Mouse (Mus musculus) embryonic facial prominence, embryonic 14.5 days (tissue): ENCODE measurements around the gene Atxn1. TPM values are rescaled to one million over a fixed set of nuclear protein-coding genes. Genes with fewer than 3 reads are reported as not detected.

Source experiments
- ATAC-seq: fragments of 200-750 bp; cut with Nextera tagmentation; 2 replicates; pipeline ENCODE4 v1.8.0; 2017; ENCODE audit warnings: low read depth, moderate number of reproducible peaks, moderate TSS enrichment
- DNase-seq: peaks from one replicate; pipeline ENCODE4 v3.0.0-alpha.2; 2015; ENCODE audit warnings: low spot score
- H3K27ac ChIP-seq: fragments of 300-500 bp; sonication (generic); replicated peaks from 2 replicates; pipeline ENCODE4 v1.5.1; 2014; ENCODE audit warnings: low read depth, mild to moderate bottlenecking, low read length, moderate library complexity
- H3K27me3 ChIP-seq: fragments of 300-500 bp; sonication (generic); replicated peaks from 2 replicates; pipeline ENCODE4 v1.6.1; 2014; ENCODE audit warnings: low read length; ENCODE audit not compliant: control insufficient read depth, insufficient read depth
- H3K36me3 ChIP-seq: fragments of 300-500 bp; sonication (generic); 2 replicates; pipeline ENCODE4 v1.6.1; 2014; ENCODE audit warnings: low read length, mixed read lengths; ENCODE audit not compliant: control insufficient read depth, insufficient read depth
- H3K4me1 ChIP-seq: fragments of 300-500 bp; sonication (generic); 2 replicates; pipeline ENCODE4 v1.6.1; 2014; ENCODE audit warnings: antibody characterized with exemption, low read length; ENCODE audit not compliant: control insufficient read depth, insufficient read depth
- H3K4me2 ChIP-seq: fragments of 300-500 bp; sonication (generic); 2 replicates; pipeline ENCODE4 v1.6.1; 2014; ENCODE audit warnings: low read depth, mild to moderate bottlenecking, low read length, moderate library complexity, mixed read lengths
- H3K4me3 ChIP-seq: fragments of 300-500 bp; sonication (generic); 2 replicates; pipeline ENCODE4 v1.5.1; 2014; ENCODE audit warnings: low read depth, mild to moderate bottlenecking, low read length
- H3K9ac ChIP-seq: fragments of 300-500 bp; sonication (generic); 2 replicates; pipeline ENCODE4 v1.6.1; 2014; ENCODE audit warnings: low read depth, mild to moderate bottlenecking, low read length, moderate library complexity, mixed read lengths
- H3K9me3 ChIP-seq: fragments of 300-500 bp; sonication (generic); 2 replicates; pipeline ENCODE4 v1.6.1; 2016; ENCODE audit warnings: low read length; ENCODE audit not compliant: control insufficient read depth
- WGBS: fragments of 180-500 bp; shearing (Covaris S2); extraction: QIAGEN DNeasy Blood & Tissue Kit; methylation state at CpG from one replicate; pipeline ENCODE4 v1.1.7; 2014; 5-methylcytosine and 5-hydroxymethylcytosine counted together
- polyA plus RNA-seq: library from polyadenylated mRNA; unstranded; fragments of >200 nt; fragmentation: Nextera tagmentation; extraction: Ambion mirVana; gene quantifications from 2 replicates; pipeline ENCODE4 v1.2.1, GENCODE M21; 2014

The Atxn1 gene
- polyA plus RNA-seq, 1 experiment from 2014 or later, result 3.6 TPM

- H3K4me1 ChIP-seq, result no peaks in the 10 kb centered on the region
- no peak for ATAC-seq
Measured at GRCm38 (mm10) chr13:45600443-45600842, 364.4 kb downstream of the Atxn1 start.

DNA sequence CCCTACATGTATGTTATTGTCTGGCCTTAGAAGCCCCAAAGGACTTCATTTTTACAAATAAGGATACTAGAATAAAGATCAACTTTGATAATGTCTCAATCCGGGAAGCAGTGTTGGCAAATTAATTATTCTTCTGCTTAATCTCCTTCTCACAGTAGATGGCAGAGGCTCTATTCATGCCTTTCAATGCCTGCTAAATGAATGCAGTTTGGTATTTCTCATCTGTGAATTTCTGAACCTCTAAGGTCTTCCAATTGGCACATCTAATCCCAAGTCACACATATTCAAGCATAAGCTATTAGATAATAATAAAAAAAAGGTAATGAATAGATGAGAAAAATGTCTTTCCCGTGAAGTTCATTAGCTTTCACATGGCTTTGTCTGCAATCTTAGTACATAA lies 365.0 kb downstream of the Atxn1 start:
- WGBS, result 82% methylated on average over 2 of the region's 2 CpGs
- no peak for ATAC-seq

More at GRCm38 (mm10) chr13:45600443-45600842, 364.4 kb downstream of the Atxn1 start:
- no peak overlapping the region for H3K9ac ChIP-seq
- no peak for DNase-seq
- WGBS, result 66% methylated on average over 6 of the region's 6 CpGs
- no peak overlapping the region for H3K4me3 ChIP-seq
- no peaks in the 10 kb centered on the region for H3K9me3 ChIP-seq
- H3K36me3 ChIP-seq, result no peaks in the 10 kb centered on the region
- no peak overlapping the region for H3K4me2 ChIP-seq
- H3K27me3 ChIP-seq, result no peaks in the 10 kb centered on the region
- H3K27ac ChIP-seq, result no peak overlapping the region

DNA sequence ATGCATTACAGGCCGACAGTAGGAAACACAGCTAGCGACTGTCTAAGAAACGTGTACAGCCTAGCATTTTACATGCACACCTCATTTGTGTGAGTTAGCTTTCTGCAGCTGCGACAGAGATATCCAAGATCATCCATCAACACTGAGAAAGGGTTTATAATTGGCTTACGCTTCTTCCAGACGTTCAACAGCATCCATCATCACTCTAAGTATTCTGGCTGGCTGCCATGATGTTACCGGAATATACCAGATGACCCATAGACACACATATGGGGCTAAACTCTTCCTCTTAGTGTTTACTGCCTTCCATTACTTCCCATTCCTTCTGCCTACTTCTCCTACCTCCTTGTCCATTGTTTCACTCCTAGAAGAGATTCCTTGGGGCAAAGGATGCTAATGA lies 369.4 kb downstream of the Atxn1 start:
- no peaks in the 10 kb centered on the region for H3K36me3 ChIP-seq
- H3K27ac ChIP-seq, result no peak overlapping the region
- peak; percentile 35 for DNase-seq
- no peaks in the 10 kb centered on the region for H3K4me1 ChIP-seq
- H3K27me3 ChIP-seq, result no peaks in the 10 kb centered on the region
- ATAC-seq, result no peak
- no peak overlapping the region for H3K4me3 ChIP-seq
- WGBS, result 55% methylated on average over 7 of the region's 7 CpGs
- no peaks in the 10 kb centered on the region for H3K9me3 ChIP-seq
- no peak overlapping the region for H3K9ac ChIP-seq
- H3K4me2 ChIP-seq, result no peak overlapping the region

More for the DNA sequence above, 365.0 kb downstream of the Atxn1 start:
- Histone ChIP-seq H3K9me3 (no peaks in the 10 kb centered on the region), H3K4me1 (no peaks in the 10 kb centered on the region), H3K27me3 (no peaks in the 10 kb centered on the region), H3K9ac (no peak overlapping the region), H3K27ac (no peak overlapping the region), H3K4me2 (no peak overlapping the region), H3K36me3 (no peaks in the 10 kb centered on the region), H3K4me3 (no peak overlapping the region)
- DNase-seq, result no peak

DNA sequence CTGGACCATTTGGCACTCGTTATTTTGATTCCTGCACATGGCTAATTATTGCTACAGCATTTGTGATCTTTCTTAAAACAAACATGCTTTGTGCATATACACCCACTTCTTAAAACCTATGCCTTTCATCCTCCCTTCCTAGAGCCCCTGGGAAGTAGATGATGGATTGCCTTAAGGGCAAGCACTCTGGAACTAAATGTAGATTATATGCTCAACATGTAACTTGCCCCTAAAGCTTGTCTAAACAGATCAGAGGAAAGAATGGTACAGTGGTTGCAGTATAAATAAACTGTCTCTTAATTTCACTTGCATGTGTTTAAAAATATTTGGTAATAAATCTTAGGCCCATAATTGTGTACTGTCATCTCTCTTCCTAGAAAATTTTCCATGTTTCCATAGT lies 370.9 kb downstream of the Atxn1 start:
- no peak for DNase-seq
- no peak overlapping the region for H3K4me3 ChIP-seq
- H3K4me1 ChIP-seq, result no peaks in the 10 kb centered on the region
- WGBS, result 43% methylated on average over 1 of the region's 1 CpGs
- H3K4me2 ChIP-seq, result no peak overlapping the region
- no peak overlapping the region for H3K27ac ChIP-seq
- no peaks in the 10 kb centered on the region for H3K9me3 ChIP-seq
- no peaks in the 10 kb centered on the region for H3K27me3 ChIP-seq
- no peak for ATAC-seq
- no peaks in the 10 kb centered on the region for H3K36me3 ChIP-seq
- no peak overlapping the region for H3K9ac ChIP-seq

- no peak overlapping the region for H3K4me2 ChIP-seq
- ATAC-seq (no peak), DNase-seq (no peak)
- no peaks in the 10 kb centered on the region for H3K27me3 ChIP-seq
- no peaks in the 10 kb centered on the region for H3K4me1 ChIP-seq
- no peak overlapping the region for H3K4me3 ChIP-seq
- H3K9me3 ChIP-seq, result no peaks in the 10 kb centered on the region
- H3K9ac ChIP-seq, result no peak overlapping the region
- H3K36me3 ChIP-seq, result no peaks in the 10 kb centered on the region
- H3K27ac ChIP-seq, result no peak overlapping the region
Measured at GRCm38 (mm10) chr13:45590898-45591297, 373.9 kb downstream of the Atxn1 start.

- H3K9ac ChIP-seq, result no peak overlapping the region
- H3K4me1 ChIP-seq, result peaks cover 7% of the 10 kb centered on the region; the same call in 1 of the 2 replicates
- ATAC-seq, result no peak
- no peaks in the 10 kb centered on the region for H3K9me3 ChIP-seq
- H3K27ac ChIP-seq, result peak overlapping the region; percentile 25; the same call in 1 of the 2 replicates
- H3K36me3 ChIP-seq, result no peaks in the 10 kb centered on the region
- no peaks in the 10 kb centered on the region for H3K27me3 ChIP-seq
- DNase-seq, result no peak
- 85% methylated on average over 5 of the region's 5 CpGs for WGBS
- no peak overlapping the region for H3K4me2 ChIP-seq
- H3K4me3 ChIP-seq, result no peak overlapping the region
Measured at GRCm38 (mm10) chr13:45583061-45583460, 381.7 kb downstream of the Atxn1 start.

DNA sequence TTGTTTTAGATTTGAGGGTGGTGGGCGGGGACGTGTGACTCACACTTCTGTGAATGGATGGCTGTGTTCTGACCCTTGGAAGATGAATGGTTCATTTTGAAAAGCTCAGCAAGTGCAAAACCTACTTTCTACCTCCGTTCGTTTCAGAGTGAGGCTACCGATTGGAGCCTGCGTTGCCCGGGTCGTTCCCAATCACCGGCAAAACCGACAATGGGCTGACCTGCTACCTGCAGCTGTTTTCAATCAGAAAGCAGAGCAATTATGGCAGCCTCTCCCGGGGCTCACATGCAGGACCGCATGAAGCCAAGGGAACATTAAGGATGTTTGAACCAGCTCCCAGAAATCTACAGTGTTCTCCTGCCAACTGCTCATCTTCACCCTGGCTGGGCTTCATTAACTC lies 382.5 kb downstream of the Atxn1 start:
- ATAC-seq (peak; percentile 33; the same call in 1 of the 2 replicates), DNase-seq (peak; percentile 67)
- H3K9me3 ChIP-seq, result no peaks in the 10 kb centered on the region
- H3K4me2 ChIP-seq, result no peak overlapping the region; the same call in 1 of the 2 replicates
- no peak overlapping the region for H3K4me3 ChIP-seq
- no peaks in the 10 kb centered on the region for H3K36me3 ChIP-seq
- no peak overlapping the region for H3K9ac ChIP-seq
- H3K27me3 ChIP-seq, result no peaks in the 10 kb centered on the region
- peaks cover 7% of the 10 kb centered on the region; the same call in 1 of the 2 replicates for H3K4me1 ChIP-seq
- H3K27ac ChIP-seq, result 0 out of 2 replicates have a peak overlapping the region, but pooled peaks have one; percentile 16
- WGBS, result 38% methylated on average over 12 of the region's 12 CpGs

DNA sequence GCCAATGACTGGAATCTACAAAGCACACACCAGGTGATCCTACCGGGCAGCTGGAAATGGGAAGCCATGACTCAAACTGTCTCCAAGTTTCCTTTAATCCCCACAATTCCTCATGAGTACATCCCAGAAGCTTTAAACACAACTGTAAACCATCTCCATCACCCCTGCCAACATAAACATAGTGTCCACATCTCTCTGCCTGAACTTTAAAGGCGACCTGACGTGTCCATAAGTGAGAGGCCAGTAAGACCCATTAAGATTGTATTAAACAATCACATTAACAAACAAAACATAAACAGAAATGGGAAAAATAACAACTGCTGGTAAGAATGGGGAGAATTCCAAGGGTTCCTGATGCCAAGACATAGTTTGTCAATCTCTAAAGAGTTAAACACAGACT lies 385.1 kb downstream of the Atxn1 start:
- DNase-seq (no peak), ATAC-seq (no peak)
- Histone ChIP-seq H3K27me3 (no peaks in the 10 kb centered on the region), H3K9ac (no peak overlapping the region), H3K9me3 (no peaks in the 10 kb centered on the region), H3K27ac (no peak overlapping the region), H3K4me1 (peaks cover 16% of the 10 kb centered on the region; the same call in 1 of the 2 replicates), H3K4me2 (no peak overlapping the region), H3K4me3 (no peak overlapping the region), H3K36me3 (no peaks in the 10 kb centered on the region)
- WGBS, result 77% methylated on average over 3 of the region's 3 CpGs

- no peaks in the 10 kb centered on the region for H3K36me3 ChIP-seq
- no peak overlapping the region for H3K4me3 ChIP-seq
- no peaks in the 10 kb centered on the region for H3K9me3 ChIP-seq
- no peak overlapping the region for H3K27ac ChIP-seq
- no peaks in the 10 kb centered on the region for H3K27me3 ChIP-seq
- H3K4me2 ChIP-seq, result no peak overlapping the region
- DNase-seq (peak; percentile 62), ATAC-seq (0 out of 2 replicates have a peak, but pooled peaks have one; percentile 24)
- 43% methylated on average over 2 of the region's 2 CpGs for WGBS
- H3K9ac ChIP-seq, result no peak overlapping the region
- H3K4me1 ChIP-seq, result peaks cover 14% of the 10 kb centered on the region; the same call in 1 of the 2 replicates
Measured at GRCm38 (mm10) chr13:45577784-45578183, 387.0 kb downstream of the Atxn1 start.
